In the genomic region with DNA sequence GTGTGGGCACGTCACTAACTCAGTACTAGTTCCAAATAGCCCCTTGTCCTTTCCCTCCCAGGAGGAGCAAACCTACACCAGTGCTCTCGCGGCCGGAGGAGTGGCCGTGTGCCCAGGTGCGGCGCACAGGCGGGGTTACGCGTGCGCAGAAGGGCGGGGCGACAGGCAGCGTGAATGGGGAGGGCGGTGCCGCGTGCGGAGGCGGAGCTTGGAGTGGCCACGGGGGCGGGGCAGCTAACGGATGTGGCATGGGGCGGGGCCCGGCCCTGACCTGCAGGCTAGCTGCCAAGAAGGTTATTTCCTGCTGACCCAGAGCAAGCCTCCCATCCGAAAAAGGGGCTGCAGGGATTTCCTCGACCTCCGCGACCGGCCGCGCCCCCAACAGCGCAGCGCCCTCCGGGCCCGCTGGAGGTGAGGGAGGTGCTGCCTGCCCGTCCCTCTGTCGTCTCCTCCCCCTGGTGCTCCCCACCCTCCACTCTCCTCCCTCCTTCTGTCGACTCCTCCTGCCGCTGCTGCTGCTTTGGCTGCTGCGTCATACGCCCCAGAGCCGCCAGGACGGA, we compare ENCODE assay signal across 8 mouse cellular contexts. TPM values are rescaled to one million over a fixed set of nuclear protein-coding genes. Genes with fewer than 3 reads are reported as not detected.
A peak's percentile ranks its signal among the peaks of the same experiment; 100 is the strongest.
DNase-seq lines count a peak whose midpoint lies in the region; ATAC-seq and TF ChIP-seq lines count a peak whose summit lies in the region.

Gene Phf1 (plus strand): TSS at position 214 of the 560 bp plus-strand sequence.

- no peaks in the 10 kb centered on the region for H3K27me3 ChIP-seq in hindbrain, embryonic 16.5 days (replicated peaks; ENCODE audit: control insufficient read depth, insufficient read depth, low read length)

- WGBS in hindbrain, embryonic 16.5 days = under 1% methylated on average over 40 of the region's 43 CpGs

- intact Hi-C loops in gastrocnemius, adult 2 months (cut with DNase I) = loop anchor here (5.0 kb wide), 1 partner anchor 94 kb away; the partner anchor contains the start of gene Bak1

- H3K9me3 ChIP-seq in hindbrain, embryonic 16.5 days (ENCODE audit: control insufficient read depth, low read length) = no peaks in the 10 kb centered on the region

- peak; percentile 91 for ATAC-seq in activated CD4-positive, CD25-positive, alpha-beta regulatory T cell, adult 4 months
- peak; percentile 88 for ATAC-seq in common myeloid progenitor, adult 5-6 weeks (replicated peaks; ENCODE audit: low read depth, poor library complexity, severe bottlenecking)
- peak; percentile 87 for ATAC-seq in hindbrain, embryonic 16.5 days

- peaks cover 15% of the 10 kb centered on the region for H3K4me1 ChIP-seq in hindbrain, embryonic 16.5 days (ENCODE audit: control insufficient read depth, insufficient read depth, low read depth, low read length)

- peaks cover 11% of the 10 kb centered on the region for H3K36me3 ChIP-seq in hindbrain, embryonic 16.5 days (ENCODE audit: control insufficient read depth, insufficient read depth, low read length)

- H3K4me3 ChIP-seq in gastrocnemius, adult 2 months = peak within 1 kb of the TSS; percentile 76
- H3K4me3 ChIP-seq in hindbrain, embryonic 16.5 days (ENCODE audit: low read length) = peak within 1 kb of the TSS; percentile 65

- H3K9ac ChIP-seq in hindbrain, embryonic 16.5 days (ENCODE audit: low read depth, low read length) = peak within 1 kb of the TSS; percentile 81

- H3K27ac ChIP-seq in gastrocnemius, adult 2 months = peak within 1 kb of the TSS; percentile 96
- H3K27ac ChIP-seq in hindbrain, embryonic 16.5 days (ENCODE audit: low read depth, low read length) = peak within 1 kb of the TSS; percentile 91

- DNase-seq in gastrocnemius, adult 2 months = peak; percentile 99
- DNase-seq in left cerebral cortex, adult 11 months (ENCODE audit: low spot score) = peak; percentile 93
- peak; percentile 98 for DNase-seq in lung, postnatal 36 days
- DNase-seq in retina, embryonic 14.5 days (ENCODE audit: low spot score) = peak; percentile 88
- DNase-seq in thymus, postnatal 36 days = peak; percentile 97 to 100

- H3K4me2 ChIP-seq in hindbrain, embryonic 16.5 days (ENCODE audit: low read length) = peak within 1 kb of the TSS; percentile 72

- no peak for TF ChIP-seq CTCF in gastrocnemius, adult 2 months (IDR thresholded peaks at IDR 0.05)

RNA-seq across cellular contexts. Expression of gene Phf1, which starts in this region (rescaled TPM):
- polyA plus RNA-seq in activated CD4-positive, CD25-positive, alpha-beta regulatory T cell, adult 4 months (2017; shearing (Covaris generic)) = 10 to 100 TPM; 10.4 to 13.5 TPM
- total RNA-seq in common myeloid progenitor, adult 5-6 weeks (2017) = 3.2 and 3.3 TPM in 2 replicates
- total RNA-seq in gastrocnemius, adult 2 months (2021) = 10 to 100 TPM in 1 of 2 experiments, 1 to 10 TPM in 1; 9.2 to 10.7 TPM
- 30.3 and 31.7 TPM in 2 replicates for polyA plus RNA-seq in hindbrain, embryonic 16.5 days (2015; fragmentation: Nextera tagmentation; extraction: Ambion mirVana)

Comparison
In these comparisons a context has a peak if more than half of its experiments do, and no peak if none do; other contexts are left out.
1. Peak in every context shown above with its lines: DNase-seq, ATAC-seq, H3K4me3 ChIP-seq and H3K27ac ChIP-seq.